Comparison of ENCODE assay signal across 13 mouse cellular contexts in the genomic region with DNA sequence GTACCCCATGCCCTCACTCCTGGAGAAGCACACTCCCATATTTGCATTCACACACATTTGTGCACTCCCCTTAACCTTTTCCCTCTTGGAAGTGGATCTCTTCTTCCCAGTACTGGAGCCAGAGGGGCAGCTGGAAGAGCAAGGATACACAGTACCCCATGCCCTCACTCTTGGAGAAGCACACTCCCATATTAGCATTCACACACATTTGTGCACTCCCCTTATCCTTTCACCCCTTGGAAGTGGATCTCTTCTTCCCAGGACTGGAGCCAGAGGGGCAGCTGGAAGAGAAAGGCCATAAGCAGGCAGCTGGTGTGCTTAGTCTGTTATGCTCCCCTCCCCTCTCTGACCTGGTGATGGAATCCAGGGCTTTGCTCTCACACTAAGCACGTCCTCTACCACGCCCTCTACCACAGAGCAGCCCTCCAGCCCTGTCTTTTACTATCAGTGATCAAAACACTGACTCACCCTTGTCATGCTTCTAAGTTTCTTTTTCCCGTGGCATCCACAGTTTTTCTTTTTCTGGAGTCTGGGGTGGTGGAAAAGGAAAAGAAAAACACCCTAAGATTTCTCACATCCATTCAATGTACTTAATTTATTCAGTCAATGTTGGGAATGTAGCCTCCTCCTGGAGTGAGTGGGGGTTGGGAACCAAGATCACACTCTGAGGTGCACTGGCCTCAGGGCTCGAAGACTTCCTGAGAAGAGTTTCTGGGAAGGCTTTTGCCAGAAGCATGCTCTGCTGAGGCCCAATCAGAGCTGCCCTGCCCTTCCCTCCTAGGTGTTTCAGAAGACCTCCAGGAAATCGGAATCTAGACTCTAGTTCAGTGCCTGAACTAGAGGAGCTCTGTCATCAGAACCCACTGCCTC. TPM values are rescaled to one million over a fixed set of nuclear protein-coding genes. Genes with fewer than 3 reads are reported as not detected.
A peak's percentile ranks its signal among the peaks of the same experiment; 100 is the strongest.
DNase-seq lines count a peak whose midpoint lies in the region; ATAC-seq and TF ChIP-seq lines count a peak whose summit lies in the region.
"Had no signal": no experiment of that assay in that cellular context is flagged by ENCODE, and none has a peak within 500 bp of the region (broad histone marks: within the 10 kb centered on the region; RNA-seq: fewer than 3 reads in every experiment).

No protein-coding gene starts in this region.

- TF ChIP-seq POLR2A in cerebellum, adult 2 months (IDR thresholded peaks at IDR 0.05; ENCODE audit: borderline replicate concordance, insufficient read depth, low read length) = no peak

- no peak overlapping the region for H3K4me3 ChIP-seq in kidney, postnatal 0 days (replicated peaks; ENCODE audit: low read depth, low read length)
- H3K4me3 ChIP-seq in kidney, embryonic 15.5 days (replicated peaks) = no peak overlapping the region
- no peak overlapping the region for H3K4me3 ChIP-seq in embryonic facial prominence, embryonic 15.5 days (replicated peaks)
- no peak overlapping the region for H3K4me3 ChIP-seq in forebrain, embryonic 12.5 days (replicated peaks)
- no peak overlapping the region for H3K4me3 ChIP-seq in cerebellum, adult 2 months (replicated peaks; ENCODE audit: insufficient read depth, low read depth, low read length)
- H3K4me3 ChIP-seq in liver, embryonic 11.5 days (ENCODE audit: low read depth, low read length) = no peak overlapping the region
- H3K4me3 ChIP-seq: heart, embryonic 15.5 days; neural tube, embryonic 15.5 days had no signal

- 53% methylated on average over 5 of the region's 5 CpGs for WGBS in kidney, postnatal 0 days
- WGBS in kidney, embryonic 15.5 days = 44% methylated on average over 5 of the region's 5 CpGs
- 40% methylated on average over 5 of the region's 5 CpGs for WGBS in embryonic facial prominence, embryonic 15.5 days
- 56% methylated on average over 5 of the region's 5 CpGs for WGBS in forebrain, embryonic 12.5 days
- 46% methylated on average over 5 of the region's 5 CpGs for WGBS in cerebellum, adult 2 months
- WGBS in liver, embryonic 11.5 days = 28% methylated on average over 5 of the region's 5 CpGs

- no peaks in the 10 kb centered on the region for H3K27me3 ChIP-seq in kidney, postnatal 0 days (ENCODE audit: insufficient read depth, low read length)
- 0 out of 2 replicates have a peak, but pooled peaks cover 5% of the 10 kb centered on the region for H3K27me3 ChIP-seq in kidney, embryonic 15.5 days
- H3K27me3 ChIP-seq in embryonic facial prominence, embryonic 15.5 days = no peaks in the 10 kb centered on the region
- H3K27me3 ChIP-seq in forebrain, embryonic 12.5 days = no peaks in the 10 kb centered on the region
- no peaks in the 10 kb centered on the region for H3K27me3 ChIP-seq in cerebellum, adult 2 months (ENCODE audit: control insufficient read depth, insufficient read depth, low read length)
- no peaks in the 10 kb centered on the region; the same call in none of the 2 replicates for H3K27me3 ChIP-seq in liver, embryonic 11.5 days (replicated peaks; ENCODE audit: control insufficient read depth, insufficient read depth, low read length)
- H3K27me3 ChIP-seq: heart, embryonic 15.5 days; neural tube, embryonic 15.5 days had no signal

- H3K9me3 ChIP-seq in kidney, postnatal 0 days (replicated peaks; ENCODE audit: low read length) = no peaks in the 10 kb centered on the region
- H3K9me3 ChIP-seq in kidney, embryonic 15.5 days (replicated peaks) = no peaks in the 10 kb centered on the region
- no peaks in the 10 kb centered on the region for H3K9me3 ChIP-seq in embryonic facial prominence, embryonic 15.5 days (replicated peaks)
- no peaks in the 10 kb centered on the region for H3K9me3 ChIP-seq in forebrain, embryonic 12.5 days
- no peaks in the 10 kb centered on the region for H3K9me3 ChIP-seq in liver, embryonic 11.5 days (ENCODE audit: control insufficient read depth, low read length)
- H3K9me3 ChIP-seq: heart, embryonic 15.5 days; neural tube, embryonic 15.5 days had no signal

- TF ChIP-seq CTCF in kidney, postnatal 0 days (IDR thresholded peaks at IDR 0.05; ENCODE audit: low read depth) = no peak
- TF ChIP-seq CTCF in cerebellum, adult 2 months (IDR thresholded peaks at IDR 0.05; ENCODE audit: borderline replicate concordance, insufficient read depth, low read depth, low read length) = no peak

- H3K4me2 ChIP-seq in kidney, postnatal 0 days (ENCODE audit: low read length) = no peak overlapping the region
- H3K4me2 ChIP-seq in kidney, embryonic 15.5 days = no peak overlapping the region
- no peak overlapping the region for H3K4me2 ChIP-seq in embryonic facial prominence, embryonic 15.5 days (replicated peaks)
- no peak overlapping the region for H3K4me2 ChIP-seq in forebrain, embryonic 12.5 days
- no peak overlapping the region for H3K4me2 ChIP-seq in liver, embryonic 11.5 days
- H3K4me2 ChIP-seq: heart, embryonic 15.5 days; neural tube, embryonic 15.5 days had no signal

- ATAC-seq in kidney, postnatal 0 days (replicated peaks; ENCODE audit: low FRiP score, low read depth) = no peak
- ATAC-seq in kidney, embryonic 15.5 days (replicated peaks; ENCODE audit: low FRiP score) = no peak
- ATAC-seq in embryonic facial prominence, embryonic 15.5 days (ENCODE audit: insufficient number of reproducible peaks, low FRiP score, low TSS enrichment, low read depth) = peak; percentile 60; the same call in 1 of the 2 replicates
- no peak for ATAC-seq in forebrain, embryonic 12.5 days (ENCODE audit: low FRiP score)
- no peak for ATAC-seq in liver, embryonic 11.5 days (replicated peaks; ENCODE audit: low FRiP score)
- ATAC-seq: midbrain, embryonic 16.5 days had no signal

- H3K4me1 ChIP-seq in kidney, postnatal 0 days (replicated peaks; ENCODE audit: insufficient read depth, low read length) = no peaks in the 10 kb centered on the region
- H3K4me1 ChIP-seq in kidney, embryonic 15.5 days = peaks cover 5% of the 10 kb centered on the region; the same call in 1 of the 2 replicates
- H3K4me1 ChIP-seq in embryonic facial prominence, embryonic 15.5 days = no peaks in the 10 kb centered on the region
- H3K4me1 ChIP-seq in forebrain, embryonic 12.5 days = no peaks in the 10 kb centered on the region; the same call in 1 of the 2 replicates
- no peaks in the 10 kb centered on the region for H3K4me1 ChIP-seq in cerebellum, adult 2 months (ENCODE audit: control insufficient read depth, insufficient read depth, low read length)
- no peaks in the 10 kb centered on the region for H3K4me1 ChIP-seq in liver, embryonic 11.5 days (replicated peaks; ENCODE audit: control insufficient read depth, insufficient read depth, low read length)
- H3K4me1 ChIP-seq: neural tube, embryonic 15.5 days had no signal

- no peak overlapping the region for H3K27ac ChIP-seq in kidney, postnatal 0 days
- no peak overlapping the region for H3K27ac ChIP-seq in kidney, embryonic 15.5 days
- H3K27ac ChIP-seq in embryonic facial prominence, embryonic 15.5 days (replicated peaks) = no peak overlapping the region
- no peak overlapping the region for H3K27ac ChIP-seq in forebrain, embryonic 12.5 days
- H3K27ac ChIP-seq in cerebellum, adult 2 months (ENCODE audit: insufficient read depth, low read length) = no peak overlapping the region
- no peak overlapping the region for H3K27ac ChIP-seq in liver, embryonic 11.5 days (ENCODE audit: low read depth, low read length)
- H3K27ac ChIP-seq: heart, embryonic 15.5 days; neural tube, embryonic 15.5 days had no signal

- H3K9ac ChIP-seq in kidney, postnatal 0 days (ENCODE audit: low read depth, low read length) = no peak overlapping the region
- no peak overlapping the region for H3K9ac ChIP-seq in kidney, embryonic 15.5 days
- H3K9ac ChIP-seq in embryonic facial prominence, embryonic 15.5 days = no peak overlapping the region
- no peak overlapping the region for H3K9ac ChIP-seq in forebrain, embryonic 12.5 days
- no peak overlapping the region for H3K9ac ChIP-seq in liver, embryonic 11.5 days (ENCODE audit: low read depth, low read length)
- H3K9ac ChIP-seq: heart, embryonic 15.5 days; neural tube, embryonic 15.5 days had no signal

- no peaks in the 10 kb centered on the region for H3K36me3 ChIP-seq in kidney, postnatal 0 days (ENCODE audit: insufficient read depth, low read length)
- no peaks in the 10 kb centered on the region for H3K36me3 ChIP-seq in kidney, embryonic 15.5 days
- no peaks in the 10 kb centered on the region for H3K36me3 ChIP-seq in embryonic facial prominence, embryonic 15.5 days
- no peaks in the 10 kb centered on the region for H3K36me3 ChIP-seq in forebrain, embryonic 12.5 days (replicated peaks)
- no peaks in the 10 kb centered on the region for H3K36me3 ChIP-seq in liver, embryonic 11.5 days (ENCODE audit: control insufficient read depth, insufficient read depth, low read length)
- H3K36me3 ChIP-seq: heart, embryonic 15.5 days; neural tube, embryonic 15.5 days had no signal

- peak; percentile 6 for DNase-seq in kidney, postnatal 0 days (ENCODE audit: low spot score)
- peak; percentile 35 for DNase-seq in 3134 (ENCODE audit: extremely low read depth, insufficient read length, low spot score)
- peak; percentile 4 for DNase-seq in ES-CJ7 (ENCODE audit: low read depth, low spot score)
- DNase-seq in cerebellum, adult 2 months = no peak
- DNase-seq in liver, embryonic 11.5 days (ENCODE audit: low spot score) = no peak
- DNase-seq: adrenal gland, adult 2 months; right cerebral cortex, postnatal 14 days had no signal

RNA-seq across cellular contexts. Expression of gene Vma21, which starts 3.5 kb away (rescaled TPM):
- 56.5 and 62.6 TPM in 2 replicates for polyA plus RNA-seq in kidney, postnatal 0 days (2015; fragmentation: Nextera tagmentation; extraction: Ambion mirVana)
- polyA plus RNA-seq in kidney, embryonic 15.5 days (2015; fragmentation: Nextera tagmentation; extraction: Ambion mirVana) = 42.4 and 44.0 TPM in 2 replicates
- polyA plus RNA-seq in embryonic facial prominence, embryonic 15.5 days (2015; fragmentation: Nextera tagmentation; extraction: Ambion mirVana) = 52.7 and 55.5 TPM in 2 replicates
- polyA plus RNA-seq in forebrain, embryonic 12.5 days (2016; fragmentation: Nextera tagmentation; extraction: Ambion mirVana) = 50.1 and 52.0 TPM in 2 replicates
- polyA plus RNA-seq in cerebellum, adult 2 months (2012; rRNA removed) = 27.5 and 27.8 TPM in 2 replicates
- 40.6 and 44.2 TPM in 2 replicates for polyA plus RNA-seq in liver, embryonic 11.5 days (2014; fragmentation: Nextera tagmentation; extraction: Ambion mirVana)

Comparison
In these comparisons a context has a peak if more than half of its experiments do, and no peak if none do; other contexts are left out.
1. DNase-seq: peak in kidney, postnatal 0 days (single experiment), 3134 (single experiment) and ES-CJ7 (single experiment); none in cerebellum, adult 2 months (0 of 2) and liver, embryonic 11.5 days (single experiment).